Mouse (Mus musculus): ENCODE measurements around the gene Cav2. TPM values are rescaled to one million over a fixed set of nuclear protein-coding genes. Genes with fewer than 3 reads are reported as not detected.

The Cav2 gene
- polyA plus RNA-seq, 1 experiment from 2014 or later, result 19.4 TPM

DNA sequence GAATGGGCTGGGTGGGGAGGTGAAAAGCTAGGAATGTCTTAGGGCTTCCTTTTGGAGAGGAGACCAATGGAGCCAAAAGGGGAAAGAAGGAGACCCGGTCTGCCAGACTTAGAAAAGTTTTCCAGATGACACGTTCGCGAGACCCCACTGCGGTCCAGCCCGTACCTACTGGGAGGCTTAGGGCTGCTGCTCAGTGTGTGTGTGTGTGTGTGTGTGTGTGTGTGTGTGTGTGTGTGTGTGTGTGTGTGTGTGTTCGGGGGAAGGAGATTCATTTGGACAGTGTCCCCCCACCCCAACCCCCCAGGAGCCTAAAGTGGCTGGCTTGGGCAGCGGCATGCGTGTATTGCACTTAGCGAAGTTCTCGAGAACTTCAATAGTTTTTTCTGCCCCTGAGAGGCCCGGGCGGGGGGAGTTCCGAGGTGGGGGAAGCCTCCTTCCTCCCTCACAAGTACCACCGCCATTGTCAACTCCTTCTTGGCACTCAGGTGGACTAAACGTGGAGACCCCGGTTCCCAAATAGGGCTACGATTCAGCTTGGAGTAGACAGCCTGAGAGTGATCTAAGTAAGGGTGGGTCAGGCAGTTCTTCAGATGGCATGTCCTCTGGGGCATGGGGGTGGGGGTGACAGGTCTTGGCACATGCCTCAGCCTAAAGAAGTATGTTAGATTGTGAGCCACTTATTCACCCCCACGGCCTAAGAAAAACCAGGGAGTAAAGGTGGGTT, 25.8 kb downstream of the Cav2 start:
- ATAC-seq (ENCODE audit: low FRiP score) (peak; percentile 10; the same call in 1 of the 2 replicates), DNase-seq (ENCODE audit: low spot score) (no peak)
- Histone ChIP-seq H3K27ac (no peak overlapping the region), H3K9me3 (ENCODE audit: control insufficient read depth, low read length) (no peaks in the 10 kb centered on the region), H3K4me3 (replicated peaks; ENCODE audit: low read length) (peak overlapping the region; percentile 38), H3K9ac (peak overlapping the region; percentile 55), H3K4me1 (replicated peaks; ENCODE audit: control insufficient read depth, insufficient read depth, low read length) (peaks cover 12% of the 10 kb centered on the region), H3K36me3 (replicated peaks; ENCODE audit: control insufficient read depth, insufficient read depth) (no peaks in the 10 kb centered on the region), H3K27me3 (ENCODE audit: control insufficient read depth, insufficient read depth, low read length) (peaks cover 27% of the 10 kb centered on the region), H3K4me2 (replicated peaks) (peak overlapping the region; percentile 60)
- 1% methylated on average over 18 of the region's 19 CpGs for WGBS

DNA sequence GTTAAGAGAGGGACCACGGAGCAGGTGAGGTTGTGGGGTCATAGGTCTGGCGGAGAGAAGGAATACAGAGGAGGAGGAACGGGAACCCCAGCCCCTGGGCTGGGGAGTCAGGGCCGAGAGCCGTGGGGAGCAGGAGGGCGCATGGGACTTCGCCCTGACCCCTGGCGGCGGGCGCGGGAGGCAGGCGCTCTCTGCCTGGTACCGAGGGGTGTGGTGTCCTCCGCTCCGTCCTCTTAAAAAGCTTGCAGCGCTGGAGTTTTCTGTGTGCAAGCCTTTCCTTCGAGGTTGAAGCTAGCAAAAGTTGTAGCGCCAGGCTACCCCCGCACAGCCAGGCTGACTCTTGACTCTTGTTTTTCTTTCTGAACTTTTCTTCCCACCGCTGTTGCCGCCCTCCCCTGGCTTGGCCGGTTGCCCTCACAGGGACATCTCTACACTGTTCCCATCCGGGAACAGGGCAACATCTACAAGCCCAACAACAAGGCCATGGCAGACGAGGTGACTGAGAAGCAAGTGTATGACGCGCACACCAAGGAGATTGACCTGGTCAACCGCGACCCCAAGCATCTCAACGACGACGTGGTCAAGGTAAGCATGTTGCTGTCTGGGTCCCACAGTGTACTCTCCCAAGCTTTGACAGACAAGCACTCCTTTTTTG, 26.6 kb downstream of the Cav2 start:
- Histone ChIP-seq H3K4me3 (replicated peaks; ENCODE audit: low read length) (peak overlapping the region; percentile 38), H3K27me3 (ENCODE audit: control insufficient read depth, insufficient read depth, low read length) (peaks cover 27% of the 10 kb centered on the region), H3K4me2 (replicated peaks) (peak overlapping the region; percentile 60), H3K9ac (no peak overlapping the region; the same call in 1 of the 2 replicates), H3K4me1 (replicated peaks; ENCODE audit: control insufficient read depth, insufficient read depth, low read length) (peaks cover 12% of the 10 kb centered on the region), H3K36me3 (replicated peaks; ENCODE audit: control insufficient read depth, insufficient read depth) (no peaks in the 10 kb centered on the region), H3K27ac (no peak overlapping the region), H3K9me3 (ENCODE audit: control insufficient read depth, low read length) (no peaks in the 10 kb centered on the region)
- no peak for DNase-seq (ENCODE audit: low spot score)
- WGBS, result 2% methylated on average over 31 of the region's 31 CpGs
- peak; percentile 78 for ATAC-seq (ENCODE audit: low FRiP score)

DNA sequence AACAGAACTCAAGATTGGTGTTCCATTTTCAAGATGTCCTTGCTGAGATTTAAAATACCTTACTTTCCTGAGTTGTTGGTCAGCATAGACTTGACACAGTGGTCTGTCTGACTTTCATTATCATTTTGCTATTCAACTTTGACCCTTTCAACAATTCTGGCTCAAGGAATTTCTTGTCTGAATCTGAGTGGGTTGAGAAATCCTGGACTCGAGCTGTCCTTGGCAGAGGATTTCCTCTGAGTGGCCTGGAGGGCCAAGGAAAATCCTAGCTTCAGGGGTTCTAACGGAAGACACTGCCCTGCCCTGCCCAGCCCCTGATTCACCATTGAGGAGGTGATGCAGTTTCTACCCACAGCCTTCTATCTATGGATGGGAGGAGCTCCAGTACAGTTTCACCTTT, 27.7 kb downstream of the Cav2 start:
- WGBS, result 47% methylated on average over 2 of the region's 2 CpGs
- peaks cover 27% of the 10 kb centered on the region for H3K27me3 ChIP-seq (ENCODE audit: control insufficient read depth, insufficient read depth, low read length)

DNA sequence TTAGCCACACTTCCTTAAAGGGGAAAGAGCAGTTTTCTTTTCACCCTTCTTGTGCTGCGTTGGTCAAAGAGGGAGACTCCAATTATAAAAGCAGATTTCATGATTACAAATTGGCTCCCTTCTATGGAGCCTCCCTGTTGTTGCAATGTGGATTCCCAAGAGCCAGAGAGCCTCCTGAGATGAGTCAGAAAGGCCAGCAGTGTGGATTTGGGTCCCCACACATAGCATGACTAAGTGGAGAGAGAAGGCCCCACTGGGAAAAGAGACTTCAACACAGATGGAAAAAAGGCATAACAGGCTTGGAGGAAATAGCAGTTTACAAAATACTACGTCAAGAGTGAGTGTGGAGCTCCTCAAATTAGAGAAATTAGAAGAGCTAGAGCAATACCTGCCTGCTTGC, 28.3 kb downstream of the Cav2 start:
- Histone ChIP-seq H3K27ac (no peak overlapping the region), H3K4me3 (replicated peaks; ENCODE audit: low read length) (no peak overlapping the region), H3K4me2 (replicated peaks) (no peak overlapping the region), H3K9ac (no peak overlapping the region), H3K9me3 (ENCODE audit: control insufficient read depth, low read length) (no peaks in the 10 kb centered on the region), H3K27me3 (ENCODE audit: control insufficient read depth, insufficient read depth, low read length) (peaks cover 27% of the 10 kb centered on the region), H3K36me3 (replicated peaks; ENCODE audit: control insufficient read depth, insufficient read depth) (no peaks in the 10 kb centered on the region), H3K4me1 (replicated peaks; ENCODE audit: control insufficient read depth, insufficient read depth, low read length) (peaks cover 12% of the 10 kb centered on the region)
- DNase-seq (ENCODE audit: low spot score) (no peak), ATAC-seq (ENCODE audit: low FRiP score) (no peak)
- 77% methylated on average over 2 of the region's 2 CpGs for WGBS

More for the DNA sequence above, 27.7 kb downstream of the Cav2 start:
- H3K4me1 ChIP-seq (replicated peaks; ENCODE audit: control insufficient read depth, insufficient read depth, low read length), result peaks cover 12% of the 10 kb centered on the region
- ATAC-seq (ENCODE audit: low FRiP score) (no peak), DNase-seq (ENCODE audit: low spot score) (no peak)
- no peak overlapping the region for H3K4me3 ChIP-seq (replicated peaks; ENCODE audit: low read length)
- H3K27ac ChIP-seq, result no peak overlapping the region
- H3K4me2 ChIP-seq (replicated peaks), result peak overlapping the region; percentile 60; the same call in 1 of the 2 replicates
- H3K9ac ChIP-seq, result no peak overlapping the region
- H3K36me3 ChIP-seq (replicated peaks; ENCODE audit: control insufficient read depth, insufficient read depth), result no peaks in the 10 kb centered on the region
- no peaks in the 10 kb centered on the region for H3K9me3 ChIP-seq (ENCODE audit: control insufficient read depth, low read length)

DNA sequence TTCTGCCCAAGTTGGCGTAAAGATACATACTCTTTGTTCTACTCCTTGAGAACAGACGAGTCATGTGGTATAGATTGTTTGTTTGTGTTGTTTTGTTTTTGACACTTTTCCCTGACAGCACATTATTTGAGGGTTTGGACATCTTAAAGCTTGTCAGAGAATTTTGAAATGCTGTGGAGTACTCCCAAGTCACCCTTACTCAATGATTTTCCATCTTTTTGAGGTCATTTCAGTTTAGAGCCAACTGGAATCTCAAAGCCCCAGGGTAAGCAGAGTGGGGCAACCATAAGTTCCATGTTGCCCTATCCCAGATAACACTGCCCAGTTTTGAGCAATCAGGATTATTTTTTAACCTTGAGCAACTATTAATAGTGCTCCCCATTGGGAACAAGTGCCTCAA, 33.3 kb downstream of the Cav2 start:
- no peaks in the 10 kb centered on the region for H3K27me3 ChIP-seq (ENCODE audit: control insufficient read depth, insufficient read depth, low read length)
- WGBS, result 82% methylated on average over 2 of the region's 2 CpGs
- H3K4me3 ChIP-seq (replicated peaks; ENCODE audit: low read length), result no peak overlapping the region
- no peaks in the 10 kb centered on the region for H3K4me1 ChIP-seq (replicated peaks; ENCODE audit: control insufficient read depth, insufficient read depth, low read length)
- ATAC-seq (ENCODE audit: low FRiP score) (no peak), DNase-seq (ENCODE audit: low spot score) (no peak)
- H3K9ac ChIP-seq, result no peak overlapping the region
- no peaks in the 10 kb centered on the region for H3K36me3 ChIP-seq (replicated peaks; ENCODE audit: control insufficient read depth, insufficient read depth)
- H3K9me3 ChIP-seq (ENCODE audit: control insufficient read depth, low read length), result no peaks in the 10 kb centered on the region
- H3K27ac ChIP-seq, result no peak overlapping the region
- no peak overlapping the region for H3K4me2 ChIP-seq (replicated peaks)

DNA sequence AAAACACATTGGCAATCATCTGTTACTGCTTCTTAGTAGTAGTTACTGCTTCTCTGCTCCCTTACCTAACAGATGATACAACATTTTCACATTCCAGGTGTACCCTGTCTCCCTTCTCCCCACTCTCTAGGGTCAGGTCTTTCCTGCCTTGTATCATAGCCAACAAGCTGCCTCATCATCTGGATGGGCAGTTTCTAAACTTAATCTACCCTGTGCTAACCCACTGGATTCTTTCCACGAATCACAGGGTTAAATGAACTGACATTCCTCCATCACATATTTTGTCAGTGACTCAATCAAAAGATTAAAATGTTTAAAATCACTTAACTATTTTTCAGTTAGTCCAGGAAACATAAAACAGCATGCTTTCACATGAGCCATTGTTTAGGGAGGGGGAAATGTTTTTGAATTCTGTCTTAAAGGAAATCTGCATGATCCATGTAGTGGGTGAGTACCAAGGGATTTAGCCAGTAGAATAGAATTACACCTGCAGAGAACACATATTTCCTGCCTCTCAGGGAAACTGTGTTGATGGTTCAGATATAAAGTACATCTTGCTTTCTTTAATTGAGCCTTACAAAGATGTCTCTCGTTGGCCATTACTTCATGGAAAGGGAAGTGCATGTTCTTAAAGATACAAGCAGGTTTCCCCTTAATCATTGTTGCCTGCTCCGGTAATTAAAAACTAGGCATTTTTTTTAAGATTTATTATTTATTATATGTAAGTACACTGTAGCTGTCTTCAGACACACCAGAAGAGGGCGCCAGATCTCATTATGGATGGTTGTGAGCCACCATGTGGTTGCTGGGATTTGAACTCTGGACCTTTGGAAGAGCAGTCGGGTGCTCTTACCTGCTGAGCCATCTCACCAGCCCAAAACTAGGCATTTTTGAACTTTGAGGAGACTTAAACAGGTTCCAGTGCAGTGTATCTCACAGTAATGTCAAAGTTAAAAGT, 34.0 kb downstream of the Cav2 start:
- Histone ChIP-seq H3K9me3 (ENCODE audit: control insufficient read depth, low read length) (no peaks in the 10 kb centered on the region), H3K4me1 (replicated peaks; ENCODE audit: control insufficient read depth, insufficient read depth, low read length) (no peaks in the 10 kb centered on the region), H3K27ac (no peak overlapping the region), H3K4me3 (replicated peaks; ENCODE audit: low read length) (no peak overlapping the region), H3K36me3 (replicated peaks; ENCODE audit: control insufficient read depth, insufficient read depth) (no peaks in the 10 kb centered on the region), H3K27me3 (ENCODE audit: control insufficient read depth, insufficient read depth, low read length) (no peaks in the 10 kb centered on the region), H3K4me2 (replicated peaks) (no peak overlapping the region), H3K9ac (no peak overlapping the region)
- 84% methylated on average over 5 of the region's 5 CpGs for WGBS
- DNase-seq (ENCODE audit: low spot score) (no peak), ATAC-seq (ENCODE audit: low FRiP score) (no peak)

DNA sequence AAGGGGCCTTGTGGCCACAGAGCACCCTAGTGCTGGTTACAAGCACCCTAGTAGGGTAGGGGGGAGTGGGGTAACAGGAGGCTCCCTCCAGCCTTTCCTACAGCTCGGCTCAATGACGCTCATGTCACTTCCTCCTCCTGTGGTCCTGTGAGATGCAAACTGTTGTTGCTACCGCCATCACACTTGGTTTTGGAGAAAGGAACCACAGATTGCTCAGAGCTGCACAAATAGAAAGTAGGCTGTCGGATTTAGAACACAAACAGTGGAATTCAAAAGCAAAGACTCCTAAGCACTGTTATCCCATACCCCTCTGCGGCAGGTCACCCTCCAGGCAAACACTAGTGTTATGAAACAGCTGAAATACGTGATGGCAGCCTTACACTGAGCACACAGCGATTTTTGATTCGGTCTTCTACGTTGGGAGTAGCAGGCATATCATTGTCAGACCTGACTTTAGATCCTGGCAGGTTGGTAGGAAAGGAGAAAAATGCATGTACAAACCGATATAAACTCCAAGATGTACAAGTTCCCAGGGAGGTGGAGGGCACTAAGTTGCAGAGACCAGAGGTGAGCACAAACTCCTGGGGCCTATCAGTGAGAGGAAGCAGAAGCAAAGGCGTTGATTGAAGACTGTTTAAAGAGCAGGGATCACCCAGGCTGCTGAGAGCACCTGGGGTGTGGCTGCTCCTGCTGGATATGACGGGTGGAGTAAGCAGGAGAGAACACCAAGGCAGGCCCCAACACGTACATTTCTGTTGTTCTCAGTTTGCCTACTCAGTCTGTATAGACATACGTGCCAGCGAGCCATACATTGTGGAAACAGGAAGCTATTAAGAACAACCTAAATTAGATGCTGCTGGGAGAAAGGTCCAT, 35.5 kb downstream of the Cav2 start:
- Histone ChIP-seq H3K27ac (no peak overlapping the region), H3K9me3 (ENCODE audit: control insufficient read depth, low read length) (no peaks in the 10 kb centered on the region), H3K4me2 (replicated peaks) (no peak overlapping the region), H3K4me3 (replicated peaks; ENCODE audit: low read length) (no peak overlapping the region), H3K9ac (no peak overlapping the region), H3K27me3 (ENCODE audit: control insufficient read depth, insufficient read depth, low read length) (no peaks in the 10 kb centered on the region), H3K4me1 (replicated peaks; ENCODE audit: control insufficient read depth, insufficient read depth, low read length) (no peaks in the 10 kb centered on the region), H3K36me3 (replicated peaks; ENCODE audit: control insufficient read depth, insufficient read depth) (no peaks in the 10 kb centered on the region)
- ATAC-seq (ENCODE audit: low FRiP score) (no peak), DNase-seq (ENCODE audit: low spot score) (no peak)
- WGBS, result 82% methylated on average over 15 of the region's 15 CpGs

DNA sequence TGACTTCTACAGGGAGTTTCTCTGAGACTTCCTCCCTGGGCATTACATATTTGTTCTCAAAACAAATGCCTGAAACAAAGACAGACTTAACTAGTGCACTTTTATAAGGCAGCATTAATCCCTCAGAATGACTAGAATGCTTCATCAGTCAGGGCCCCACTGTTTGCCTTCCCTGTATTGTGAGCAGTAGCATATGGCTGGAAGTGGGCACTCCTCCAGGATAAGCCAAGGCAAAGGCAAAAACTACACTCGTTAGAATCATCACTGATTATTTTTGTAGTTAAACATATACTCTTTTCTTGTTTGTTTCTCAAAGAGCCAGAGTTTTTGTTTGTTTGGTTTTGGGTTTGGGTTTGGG, 36.2 kb downstream of the Cav2 start:
- Histone ChIP-seq H3K9me3 (ENCODE audit: control insufficient read depth, low read length) (no peaks in the 10 kb centered on the region), H3K4me3 (replicated peaks; ENCODE audit: low read length) (no peak overlapping the region), H3K9ac (no peak overlapping the region), H3K36me3 (replicated peaks; ENCODE audit: control insufficient read depth, insufficient read depth) (no peaks in the 10 kb centered on the region), H3K4me2 (replicated peaks) (no peak overlapping the region), H3K4me1 (replicated peaks; ENCODE audit: control insufficient read depth, insufficient read depth, low read length) (no peaks in the 10 kb centered on the region), H3K27ac (no peak overlapping the region), H3K27me3 (ENCODE audit: control insufficient read depth, insufficient read depth, low read length) (no peaks in the 10 kb centered on the region)
- no peak for DNase-seq (ENCODE audit: low spot score)
- WGBS, result 52% methylated on average over 1 of the region's 1 CpGs
- no peak for ATAC-seq (ENCODE audit: low FRiP score)
